Mouse (Mus musculus) intestine, embryonic 15.5 days (tissue): Measurements from ENCODE around the gene Dgkz. TPM values are rescaled to one million over a fixed set of nuclear protein-coding genes. Genes with fewer than 3 reads are reported as not detected.
A peak's percentile ranks its signal among the peaks of the same experiment; 100 is the strongest.

Experiments
- ATAC-seq: fragments of 200-750 bp; cut with Nextera tagmentation; 2 replicates; pipeline ENCODE4 v1.8.0; 2017; ENCODE audit warnings: moderate TSS enrichment, moderate library complexity
- H3K27ac ChIP-seq: fragments of 300-500 bp; sonication (generic); 2 replicates; pipeline ENCODE4 v1.5.1; 2015; ENCODE audit warnings: mild to moderate bottlenecking, inconsistent platforms
- H3K27me3 ChIP-seq: fragments of 300-500 bp; sonication (generic); replicated peaks from 2 replicates; pipeline ENCODE4 v1.6.1; 2015; ENCODE audit warnings: inconsistent platforms
- H3K36me3 ChIP-seq: fragments of 300-500 bp; sonication (generic); 2 replicates; pipeline ENCODE4 v1.6.1; 2015; ENCODE audit warnings: inconsistent platforms
- H3K4me1 ChIP-seq: fragments of 300-500 bp; sonication (generic); replicated peaks from 2 replicates; pipeline ENCODE4 v1.6.1; 2015; ENCODE audit warnings: inconsistent platforms
- H3K4me2 ChIP-seq: fragments of 300-500 bp; sonication (generic); replicated peaks from 2 replicates; pipeline ENCODE4 v1.6.1; 2015; ENCODE audit warnings: mild to moderate bottlenecking, inconsistent platforms
- H3K4me3 ChIP-seq: fragments of 300-500 bp; sonication (generic); replicated peaks from 2 replicates; pipeline ENCODE4 v1.5.1; 2015; ENCODE audit warnings: inconsistent platforms
- H3K9ac ChIP-seq: fragments of 300-500 bp; sonication (generic); 2 replicates; pipeline ENCODE4 v1.6.1; 2015; ENCODE audit warnings: inconsistent platforms
- H3K9me3 ChIP-seq: fragments of 300-500 bp; sonication (generic); 2 replicates; pipeline ENCODE4 v1.6.1; 2016; ENCODE audit warnings: inconsistent platforms
- WGBS: fragments of 180-500 bp; shearing (Covaris S2); methylation state at CpG from one replicate; pipeline ENCODE4 v1.1.7; 2015; 5-methylcytosine and 5-hydroxymethylcytosine counted together
- polyA plus RNA-seq: library from polyadenylated mRNA; unstranded; fragments of >200 nt; fragmentation: Nextera tagmentation; extraction: Ambion mirVana; gene quantifications from 2 replicates; pipeline ENCODE4 v1.2.1, GENCODE M21; 2015

Gene Dgkz
- polyA plus RNA-seq, 1 experiment from 2014 or later = 60.3 TPM

DNA sequence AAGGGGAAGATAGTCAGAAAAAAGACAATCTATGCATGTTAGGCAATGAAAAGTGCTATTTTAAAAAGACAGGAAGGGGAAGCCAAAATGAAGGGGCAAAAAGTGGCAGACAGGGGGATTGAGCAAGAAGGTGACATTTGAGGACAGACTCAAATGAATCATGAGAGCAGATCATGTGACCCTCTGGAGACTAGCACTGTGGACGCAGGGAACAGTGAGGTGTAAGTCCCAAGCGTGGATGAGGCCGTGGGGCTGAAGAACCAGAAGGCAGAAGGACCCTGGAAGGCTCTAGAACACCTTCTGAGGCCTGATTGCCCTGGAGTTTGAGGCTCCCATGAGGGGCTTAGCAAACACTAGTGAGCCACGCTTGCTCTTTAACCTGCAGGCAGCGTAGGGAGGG, 9.3 kb downstream of the Dgkz start:
- Histone ChIP-seq H3K36me3 (no peaks in the 10 kb centered on the region), H3K4me3 (no peak overlapping the region), H3K9me3 (no peaks in the 10 kb centered on the region), H3K4me1 (peaks cover 38% of the 10 kb centered on the region), H3K4me2 (no peak overlapping the region), H3K27ac (no peak overlapping the region), H3K9ac (no peak overlapping the region), H3K27me3 (no peaks in the 10 kb centered on the region)
- 88% methylated on average over 5 of the region's 5 CpGs for WGBS
- ATAC-seq = no peak

DNA sequence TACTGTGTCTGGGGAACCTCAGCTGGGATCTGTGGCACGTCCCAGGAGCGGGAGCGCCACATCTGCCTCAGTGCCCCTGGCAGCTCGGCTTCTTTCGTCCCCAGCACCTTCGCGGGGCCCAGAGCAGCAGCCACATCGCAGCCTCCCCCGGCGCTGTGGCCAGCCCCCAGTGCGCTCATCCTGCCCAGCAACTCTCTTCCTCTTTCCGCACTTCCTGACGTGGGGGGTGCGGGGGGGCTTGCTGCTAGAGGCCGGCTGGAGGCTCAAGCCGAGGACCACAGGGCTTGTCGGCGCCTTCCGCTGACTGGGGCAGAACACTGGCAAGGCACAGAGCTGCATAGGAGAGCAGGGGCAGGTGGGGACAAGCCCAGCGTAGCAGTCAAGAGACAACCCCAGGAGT, 10.2 kb downstream of the Dgkz start:
- peak overlapping the region; percentile 30 for H3K4me3 ChIP-seq

DNA sequence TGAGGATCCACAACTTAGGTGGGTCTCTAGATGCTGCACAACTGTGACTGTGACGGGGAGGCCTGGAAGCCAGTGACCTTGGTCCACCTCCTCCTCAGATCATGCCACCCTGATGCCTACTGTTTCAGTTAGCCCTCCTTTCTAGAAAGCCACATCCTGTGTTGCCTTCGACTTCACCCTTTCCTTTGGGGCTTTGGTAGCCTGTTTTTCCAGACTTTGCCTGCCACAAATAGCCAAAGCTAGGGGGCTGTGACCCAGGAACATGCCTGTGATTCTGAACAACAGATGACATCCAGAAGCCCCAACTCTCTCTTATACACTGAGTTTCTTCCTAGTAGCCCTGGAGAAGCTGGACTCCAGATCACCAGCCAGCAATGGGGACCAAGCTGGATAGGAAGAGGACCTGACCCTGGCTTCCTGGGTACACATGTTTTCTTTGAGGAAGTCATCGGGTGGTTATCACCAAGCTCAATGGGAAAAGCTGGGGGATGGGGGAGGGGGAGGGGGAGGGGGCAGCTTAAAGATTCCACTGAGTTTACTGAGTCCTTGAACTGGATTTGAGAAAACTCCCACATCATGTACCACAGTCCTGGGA, 11.0 kb downstream of the Dgkz start:
- no peaks in the 10 kb centered on the region for H3K36me3 ChIP-seq
- H3K9ac ChIP-seq = no peak overlapping the region
- 63% methylated on average over 3 of the region's 3 CpGs for WGBS
- no peak for ATAC-seq
- peak overlapping the region; percentile 80 for H3K4me2 ChIP-seq
- peak overlapping the region; percentile 42; the same call in 1 of the 2 replicates for H3K27ac ChIP-seq
- peaks cover 48% of the 10 kb centered on the region for H3K4me1 ChIP-seq
- no peaks in the 10 kb centered on the region for H3K27me3 ChIP-seq
- H3K4me3 ChIP-seq = peak overlapping the region; percentile 30; the same call in 1 of the 2 replicates
- H3K9me3 ChIP-seq = no peaks in the 10 kb centered on the region

More for the DNA sequence above, 10.2 kb downstream of the Dgkz start:
- Histone ChIP-seq H3K4me2 (peak overlapping the region; percentile 80), H3K9ac (peak overlapping the region; percentile 44), H3K9me3 (no peaks in the 10 kb centered on the region), H3K4me1 (peaks cover 41% of the 10 kb centered on the region), H3K27ac (peak overlapping the region; percentile 42; the same call in 1 of the 2 replicates), H3K27me3 (no peaks in the 10 kb centered on the region), H3K36me3 (no peaks in the 10 kb centered on the region)
- WGBS = 21% methylated on average over 20 of the region's 20 CpGs
- no peak for ATAC-seq

DNA sequence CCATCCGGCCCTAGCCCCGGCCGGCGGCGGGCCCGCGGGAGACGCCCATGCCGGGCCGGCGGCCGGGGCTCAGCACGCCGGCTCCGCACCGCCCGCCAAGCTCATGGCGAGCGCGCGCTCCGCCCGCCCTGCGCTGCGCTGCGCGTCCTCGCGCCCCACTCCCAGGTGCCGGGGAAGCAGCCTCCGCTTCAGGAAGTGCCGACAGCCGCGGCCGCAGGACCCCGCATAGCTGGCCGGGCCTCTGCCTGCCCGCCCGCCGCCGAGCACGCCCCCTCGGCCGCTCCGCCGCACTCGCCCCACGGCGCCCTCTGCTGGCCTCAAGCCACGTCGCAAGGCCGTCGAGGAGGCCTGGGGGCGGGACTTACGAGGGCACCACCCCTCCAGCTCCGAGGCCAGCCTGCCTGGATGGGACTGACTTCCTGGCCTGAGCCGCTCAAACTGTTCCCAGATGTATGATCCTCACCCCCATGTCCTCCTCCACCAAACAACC, 12.2 kb downstream of the Dgkz start:
- H3K27ac ChIP-seq = peak overlapping the region; percentile 90
- peak overlapping the region; percentile 94 for H3K9ac ChIP-seq
- H3K4me1 ChIP-seq = peaks cover 60% of the 10 kb centered on the region
- no peaks in the 10 kb centered on the region for H3K9me3 ChIP-seq
- H3K4me3 ChIP-seq = peak overlapping the region; percentile 83
- ATAC-seq = peak; percentile 91
- H3K36me3 ChIP-seq = no peaks in the 10 kb centered on the region
- no peaks in the 10 kb centered on the region for H3K27me3 ChIP-seq
- WGBS = 0% methylated on average over 57 of the region's 57 CpGs
- peak overlapping the region; percentile 80 for H3K4me2 ChIP-seq

DNA sequence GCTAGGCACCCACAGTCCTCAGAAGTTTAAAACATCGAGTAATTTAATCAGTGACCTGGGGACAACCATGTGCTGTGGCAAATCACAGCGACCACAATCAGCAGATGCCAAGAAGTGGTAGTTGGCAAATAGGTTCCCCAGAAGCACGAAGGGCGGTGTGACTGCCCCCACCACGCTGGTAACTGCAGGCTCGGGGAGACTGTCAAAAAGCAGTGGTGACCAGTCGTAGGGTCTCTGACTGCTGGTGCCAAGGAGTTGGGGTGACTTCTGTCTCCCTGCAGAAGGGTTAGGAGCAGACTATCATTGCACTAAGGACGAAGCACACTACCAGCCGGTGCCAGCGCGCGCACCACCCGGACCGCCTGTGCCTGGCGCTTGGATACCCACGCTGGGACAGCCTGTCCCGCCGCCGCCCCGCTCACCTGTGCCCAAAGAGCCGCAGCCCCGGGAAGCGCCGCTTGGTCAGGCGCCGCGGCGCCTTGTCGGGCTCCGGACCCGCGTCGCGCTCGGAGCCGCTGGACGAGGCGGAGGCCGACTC, 12.7 kb downstream of the Dgkz start:
- H3K4me2 ChIP-seq = peak overlapping the region; percentile 80
- peak overlapping the region; percentile 83 for H3K4me3 ChIP-seq
- H3K36me3 ChIP-seq = no peaks in the 10 kb centered on the region
- ATAC-seq = peak; percentile 16; the same call in 1 of the 2 replicates
- H3K27me3 ChIP-seq = no peaks in the 10 kb centered on the region
- under 1% methylated on average over 37 of the region's 39 CpGs for WGBS
- peak overlapping the region; percentile 90 for H3K27ac ChIP-seq
- H3K9me3 ChIP-seq = no peaks in the 10 kb centered on the region
- peaks cover 61% of the 10 kb centered on the region for H3K4me1 ChIP-seq
- H3K9ac ChIP-seq = peak overlapping the region; percentile 94

DNA sequence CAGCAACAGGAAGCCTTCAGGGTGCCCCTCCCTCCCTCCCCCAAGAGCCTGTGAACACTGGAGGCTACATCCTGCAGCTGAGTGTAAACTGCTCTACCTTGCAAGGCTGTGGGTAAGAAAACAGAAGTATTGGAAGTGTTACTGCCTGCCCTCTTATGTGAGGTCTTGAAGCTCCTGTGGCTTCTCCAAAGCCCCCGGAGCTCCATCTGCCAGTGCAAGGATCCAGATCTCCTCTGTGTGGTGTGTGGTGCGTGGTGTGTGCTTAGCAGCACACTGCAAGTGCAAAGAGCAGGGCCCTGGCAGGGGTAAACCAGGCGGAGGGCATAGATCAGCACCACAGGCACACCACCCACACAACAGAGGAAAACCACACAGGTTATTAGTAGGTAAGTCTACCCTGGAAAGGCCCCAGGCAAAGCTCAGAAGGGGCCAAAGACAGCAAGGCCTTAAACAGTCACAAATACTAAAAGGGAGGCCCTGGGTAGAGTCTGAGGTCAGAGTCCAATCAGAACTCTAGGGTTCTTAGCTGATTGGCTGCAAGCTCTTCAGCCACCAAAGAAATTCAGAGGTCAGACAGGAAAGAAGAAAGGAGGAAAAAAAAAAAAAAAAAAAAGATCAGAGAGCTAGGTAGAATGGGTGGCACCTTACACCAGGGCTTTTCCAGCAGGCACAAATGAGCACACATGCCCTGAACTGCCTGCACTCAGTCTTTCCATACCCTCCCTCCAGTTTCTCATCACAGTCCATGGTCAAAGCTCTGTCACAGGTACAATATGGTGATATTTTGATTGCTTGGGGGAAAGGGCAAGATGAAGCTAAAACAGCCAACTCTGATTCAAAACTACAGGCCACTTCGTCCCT, 13.5 kb downstream of the Dgkz start:
- peak overlapping the region; percentile 83 for H3K4me3 ChIP-seq
- peak overlapping the region; percentile 80 for H3K4me2 ChIP-seq
- no peaks in the 10 kb centered on the region for H3K27me3 ChIP-seq
- 37% methylated on average over 4 of the region's 4 CpGs for WGBS
- peak; percentile 77 for ATAC-seq
- H3K4me1 ChIP-seq = peaks cover 67% of the 10 kb centered on the region
- no peaks in the 10 kb centered on the region for H3K9me3 ChIP-seq
- no peaks in the 10 kb centered on the region for H3K36me3 ChIP-seq
- H3K9ac ChIP-seq = peak overlapping the region; percentile 94
- H3K27ac ChIP-seq = peak overlapping the region; percentile 92

DNA sequence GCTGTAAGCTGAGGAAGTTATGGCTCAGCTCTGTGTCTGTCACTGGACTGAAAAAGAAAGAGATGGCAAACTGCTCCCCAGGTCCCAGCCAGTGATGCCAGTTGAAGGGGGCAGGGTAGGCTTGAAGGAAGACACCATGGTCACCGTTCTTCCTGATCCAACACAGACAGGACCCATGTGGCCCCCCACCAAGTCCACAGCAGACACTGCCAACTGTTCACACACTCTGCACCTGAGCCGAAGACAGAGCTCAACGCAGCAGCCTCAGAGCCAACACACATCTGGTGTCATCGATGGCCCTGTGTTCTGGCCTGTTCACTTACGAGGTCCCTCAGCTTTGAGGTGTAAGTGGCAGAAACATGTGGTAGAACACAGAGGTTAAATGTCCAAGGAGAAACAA, 15.2 kb downstream of the Dgkz start:
- H3K27ac ChIP-seq = no peak overlapping the region

DNA sequence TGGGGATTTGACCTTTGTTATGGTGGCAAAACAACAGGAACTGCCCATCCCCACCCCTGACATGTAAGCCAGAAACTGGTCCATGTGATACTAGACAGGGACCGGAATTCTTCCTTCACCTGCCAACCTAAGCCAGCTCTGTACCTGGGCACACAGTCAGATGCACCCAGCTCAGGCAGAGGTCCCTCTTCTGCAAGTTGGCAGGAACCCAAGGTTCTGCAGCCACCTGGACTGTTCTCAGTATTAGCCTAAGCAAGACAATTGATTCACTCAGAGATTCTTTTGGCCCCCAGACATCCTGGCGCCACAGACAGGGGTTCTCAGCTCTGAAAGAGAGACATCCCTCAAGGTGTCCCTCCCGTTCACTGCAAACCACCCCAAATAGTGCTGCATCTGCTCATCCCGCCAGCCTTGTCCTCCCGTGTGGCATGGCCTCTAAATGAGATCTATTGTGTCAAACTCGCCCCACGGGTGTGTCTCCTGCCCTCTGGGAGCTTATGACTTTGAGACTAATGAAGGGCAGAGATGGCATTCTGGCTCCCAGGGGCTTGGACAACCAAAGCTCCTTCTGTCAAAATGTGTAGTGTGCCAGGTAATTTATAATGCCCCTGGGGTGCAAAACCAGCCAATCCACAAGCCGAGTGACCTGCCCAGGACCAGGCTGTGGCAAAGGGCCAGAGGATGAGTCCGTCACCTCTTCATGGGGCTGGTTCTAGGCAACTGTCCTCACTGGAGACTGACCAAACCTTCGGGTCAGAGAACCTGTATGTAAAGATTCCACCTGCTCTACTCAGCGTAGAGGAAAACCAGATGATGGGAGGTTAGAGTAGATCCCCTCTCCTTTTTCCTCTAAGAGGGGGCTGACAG, 15.9 kb downstream of the Dgkz start:
- Histone ChIP-seq H3K4me2 (0 out of 2 replicates have a peak overlapping the region, but pooled peaks have one; percentile 12), H3K9me3 (no peaks in the 10 kb centered on the region), H3K27me3 (no peaks in the 10 kb centered on the region), H3K4me3 (no peak overlapping the region), H3K4me1 (peaks cover 77% of the 10 kb centered on the region), H3K36me3 (no peaks in the 10 kb centered on the region), H3K9ac (no peak overlapping the region; the same call in 1 of the 2 replicates), H3K27ac (no peak overlapping the region)
- WGBS = 72% methylated on average over 11 of the region's 11 CpGs
- ATAC-seq = no peak

More for the DNA sequence above, 15.2 kb downstream of the Dgkz start:
- 94% methylated on average over 5 of the region's 5 CpGs for WGBS
- no peak for ATAC-seq
- Histone ChIP-seq H3K9ac (no peak overlapping the region), H3K27me3 (no peaks in the 10 kb centered on the region), H3K4me1 (peaks cover 75% of the 10 kb centered on the region), H3K4me3 (no peak overlapping the region), H3K4me2 (no peak overlapping the region), H3K36me3 (no peaks in the 10 kb centered on the region), H3K9me3 (no peaks in the 10 kb centered on the region)

DNA sequence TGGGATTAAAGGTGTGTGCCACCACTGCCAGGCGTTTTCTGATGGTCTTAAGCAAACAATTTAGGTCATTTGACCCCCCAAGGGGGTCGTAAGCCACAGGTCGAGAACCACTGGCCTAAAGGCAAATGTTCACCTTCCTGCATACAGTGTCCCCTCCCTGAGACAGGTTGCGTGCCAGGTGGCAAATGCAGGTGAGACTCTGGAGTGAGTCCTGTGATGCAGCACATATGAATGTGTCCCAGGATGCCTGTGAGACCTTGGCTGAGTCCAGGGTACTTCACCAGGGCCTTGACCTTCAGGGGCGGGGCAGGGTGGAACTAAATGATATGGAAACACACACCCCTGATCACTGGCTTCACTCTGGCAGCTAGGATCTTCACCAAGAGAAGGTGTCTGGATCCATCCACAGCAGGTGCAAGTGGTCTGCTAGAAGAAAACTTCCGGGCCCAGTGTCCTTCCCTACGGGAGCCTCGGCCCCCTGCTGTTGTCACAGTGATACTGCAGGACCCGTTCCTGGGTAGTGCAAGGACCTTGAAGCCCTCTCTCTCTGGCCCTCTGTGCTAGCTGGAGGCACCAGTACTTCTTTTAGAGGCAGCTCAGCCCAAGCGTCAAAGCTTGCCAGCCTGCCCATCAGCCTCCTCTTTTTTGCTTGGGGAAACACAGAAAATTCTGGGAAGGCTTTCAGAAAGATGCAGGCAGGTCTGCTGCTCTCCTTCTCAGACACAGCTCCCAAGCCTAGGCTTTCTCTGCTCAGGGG, 16.8 kb downstream of the Dgkz start:
- no peak overlapping the region for H3K9ac ChIP-seq
- H3K4me1 ChIP-seq = peaks cover 81% of the 10 kb centered on the region
- 42% methylated on average over 10 of the region's 10 CpGs for WGBS
- no peak for ATAC-seq
- 0 out of 2 replicates have a peak overlapping the region, but pooled peaks have one; percentile 11 for H3K4me2 ChIP-seq
- H3K27me3 ChIP-seq = no peaks in the 10 kb centered on the region
- no peak overlapping the region for H3K27ac ChIP-seq
- no peaks in the 10 kb centered on the region for H3K36me3 ChIP-seq
- H3K4me3 ChIP-seq = no peak overlapping the region
- no peaks in the 10 kb centered on the region for H3K9me3 ChIP-seq

DNA sequence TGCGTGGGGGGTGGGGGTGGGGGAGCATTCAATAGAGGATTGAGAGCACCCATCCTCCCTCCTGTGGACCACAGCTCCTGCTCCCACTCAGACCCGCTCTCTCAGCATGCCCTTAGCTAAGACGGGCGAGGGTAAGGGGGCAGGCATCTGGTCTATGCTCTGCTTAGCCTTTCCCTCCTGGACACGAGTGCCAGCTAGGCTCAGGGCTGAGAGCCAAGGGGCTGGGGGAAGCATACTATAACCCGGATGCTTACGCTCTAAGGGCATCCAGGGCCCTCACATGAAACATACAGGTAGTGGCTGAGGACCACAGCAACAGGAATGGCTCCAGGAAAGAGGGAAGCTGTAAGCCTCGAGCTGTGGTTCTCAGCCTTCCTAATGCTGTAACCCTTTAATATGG, 17.6 kb downstream of the Dgkz start:
- ATAC-seq = no peak

DNA sequence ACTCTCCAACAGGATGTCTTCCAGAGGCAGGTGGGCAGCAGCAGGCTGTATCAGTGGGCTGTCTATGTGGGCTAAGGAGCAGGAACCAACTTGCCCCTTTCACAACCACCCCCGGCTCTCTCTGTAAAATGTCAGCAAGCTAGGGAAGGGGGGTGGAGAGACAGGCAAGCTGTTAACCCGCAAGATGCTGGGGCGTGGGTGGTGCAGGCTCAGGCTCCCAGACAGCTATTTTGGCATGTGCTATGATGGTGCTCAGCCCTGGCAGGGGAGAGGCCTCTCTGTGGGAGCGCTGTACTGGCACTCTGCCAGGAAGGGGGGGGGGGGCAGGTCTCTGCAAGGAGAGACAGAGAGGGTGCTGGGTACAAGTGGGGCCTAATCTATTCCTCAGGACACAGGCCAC, 18.6 kb downstream of the Dgkz start:
- 14% methylated on average over 4 of the region's 4 CpGs for WGBS
- Histone ChIP-seq H3K27ac (0 out of 2 replicates have a peak overlapping the region, but pooled peaks have one; percentile 17), H3K4me2 (peak overlapping the region; percentile 41), H3K9ac (0 out of 2 replicates have a peak overlapping the region, but pooled peaks have one; percentile 11), H3K4me3 (no peak overlapping the region), H3K27me3 (no peaks in the 10 kb centered on the region), H3K36me3 (no peaks in the 10 kb centered on the region), H3K4me1 (peaks cover 80% of the 10 kb centered on the region), H3K9me3 (no peaks in the 10 kb centered on the region)
- ATAC-seq = peak; percentile 42

More for the DNA sequence above, 17.6 kb downstream of the Dgkz start:
- no peak overlapping the region for H3K4me3 ChIP-seq
- H3K27ac ChIP-seq = no peak overlapping the region
- no peak overlapping the region for H3K9ac ChIP-seq
- no peak overlapping the region for H3K4me2 ChIP-seq
- WGBS = 80% methylated on average over 8 of the region's 8 CpGs
- peaks cover 85% of the 10 kb centered on the region for H3K4me1 ChIP-seq
- H3K36me3 ChIP-seq = no peaks in the 10 kb centered on the region
- no peaks in the 10 kb centered on the region for H3K9me3 ChIP-seq
- H3K27me3 ChIP-seq = no peaks in the 10 kb centered on the region
